Mouse (Mus musculus): ENCODE measurements around the gene Pxn.

The Pxn gene

GRCm38 (mm10) chr5:115579363-115579762, 72.9 kb downstream of the Pxn start:
- no peak for DNase-seq (ENCODE audit: low read depth, low spot score)

DNA sequence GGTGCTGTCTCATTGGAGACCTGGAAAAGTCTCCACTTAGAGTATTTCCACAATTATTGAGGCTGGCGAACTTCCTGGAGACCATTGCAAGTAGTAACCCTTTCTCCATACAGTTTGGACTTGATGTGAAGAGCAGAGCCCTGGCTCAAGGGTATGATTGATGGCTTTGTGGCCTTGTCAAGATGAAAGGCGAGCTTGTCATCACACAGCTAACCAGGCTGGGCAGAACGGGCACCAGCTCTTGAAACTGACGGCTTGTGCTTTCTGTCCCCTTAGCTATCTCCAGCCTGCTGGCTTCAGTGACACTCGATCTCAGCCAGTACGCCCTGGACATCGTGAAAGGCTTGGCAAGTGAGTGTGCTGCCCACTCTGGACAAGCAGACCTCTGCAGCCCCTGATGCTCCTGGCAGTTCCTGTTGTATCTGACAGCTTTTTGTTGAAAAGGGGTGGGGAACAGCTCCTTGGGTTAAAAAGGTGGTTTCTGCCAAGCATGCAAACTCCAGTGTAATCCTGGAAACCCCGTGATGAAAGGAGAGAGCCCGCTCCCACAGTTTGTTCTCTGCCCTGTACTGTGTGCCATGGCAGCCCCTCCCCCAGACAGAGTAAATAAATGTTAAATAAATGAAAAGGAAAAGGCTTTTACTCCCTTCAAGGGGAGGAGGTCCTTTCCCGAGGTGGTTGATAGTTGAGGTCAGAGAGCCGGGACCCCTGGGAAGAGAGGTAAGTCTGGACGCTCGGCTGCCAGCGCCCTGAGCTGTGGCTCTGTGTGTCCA, 73.9 kb downstream of the Pxn start:
- DNase-seq (ENCODE audit: low read depth, low spot score), result no peak

GRCm38 (mm10) chr5:115581662-115582061, 75.2 kb downstream of the Pxn start:
- no peak for DNase-seq (ENCODE audit: low read depth, low spot score)

DNA sequence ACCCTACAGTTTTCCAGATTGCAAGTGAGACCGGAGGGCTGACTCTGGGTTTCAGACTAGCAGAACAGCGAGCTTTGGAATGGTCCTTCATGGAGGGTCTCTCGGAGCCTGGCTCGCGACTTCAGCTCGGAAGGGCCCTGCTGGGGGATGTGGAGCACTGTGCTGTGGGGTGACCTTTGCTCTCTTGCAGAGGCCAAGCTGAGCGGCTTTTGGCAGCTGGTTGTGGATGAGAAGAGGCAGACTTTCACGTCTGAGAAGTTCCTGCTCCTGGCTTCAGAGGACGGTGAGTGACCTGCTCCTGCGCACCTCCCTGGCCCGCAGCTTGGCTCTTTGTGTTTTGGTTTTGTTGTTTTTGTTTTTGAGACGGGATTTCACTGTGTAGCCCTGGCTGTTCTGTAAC, 79.1 kb downstream of the Pxn start:
- no peak for DNase-seq (ENCODE audit: low read depth, low spot score)

DNA sequence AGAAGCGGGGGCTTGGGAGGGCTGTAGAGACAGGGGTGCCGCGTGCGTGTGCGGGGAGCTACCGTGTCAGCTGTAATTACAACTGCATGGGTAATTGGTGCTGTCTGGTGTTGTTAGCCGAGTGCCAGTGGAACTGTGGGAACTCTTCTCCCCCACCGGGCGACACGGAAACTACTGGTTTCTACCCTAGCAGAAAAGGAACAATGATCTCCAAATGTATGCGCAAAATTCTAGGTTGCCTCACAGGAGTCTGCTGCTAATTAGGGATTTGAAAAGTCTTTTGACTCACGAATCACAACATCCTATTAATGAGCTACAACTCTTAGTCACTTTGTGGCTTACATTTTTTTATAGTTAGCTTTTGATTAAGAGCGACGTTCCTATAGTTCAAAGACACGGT, 79.7 kb downstream of the Pxn start:
- DNase-seq (ENCODE audit: low read depth, low spot score), result no peak

GRCm38 (mm10) chr5:115586780-115587179, 80.3 kb downstream of the Pxn start:
- DNase-seq (ENCODE audit: low read depth, low spot score), result no peak

DNA sequence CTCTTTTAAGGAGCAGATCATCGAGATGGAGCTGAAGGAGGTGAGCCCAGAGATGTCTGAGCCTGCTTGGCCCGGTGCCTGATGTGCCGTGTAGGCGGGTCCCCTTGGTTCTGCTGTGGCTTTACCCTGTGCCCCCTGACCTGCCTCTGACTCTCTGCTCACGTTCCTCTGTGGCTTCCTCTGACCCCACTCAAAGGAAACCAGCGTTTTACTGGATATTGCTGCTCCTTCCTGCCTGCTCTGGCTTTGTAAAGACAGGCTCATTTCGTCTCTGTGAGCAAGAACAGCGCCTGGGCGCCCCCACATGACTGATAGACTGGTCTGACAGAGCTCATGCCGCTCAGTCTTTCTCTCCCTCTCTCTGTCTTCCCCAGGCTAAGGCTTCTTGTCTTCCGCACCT, 84.6 kb downstream of the Pxn start:
- DNase-seq (ENCODE audit: low read depth, low spot score), result no peak

DNA sequence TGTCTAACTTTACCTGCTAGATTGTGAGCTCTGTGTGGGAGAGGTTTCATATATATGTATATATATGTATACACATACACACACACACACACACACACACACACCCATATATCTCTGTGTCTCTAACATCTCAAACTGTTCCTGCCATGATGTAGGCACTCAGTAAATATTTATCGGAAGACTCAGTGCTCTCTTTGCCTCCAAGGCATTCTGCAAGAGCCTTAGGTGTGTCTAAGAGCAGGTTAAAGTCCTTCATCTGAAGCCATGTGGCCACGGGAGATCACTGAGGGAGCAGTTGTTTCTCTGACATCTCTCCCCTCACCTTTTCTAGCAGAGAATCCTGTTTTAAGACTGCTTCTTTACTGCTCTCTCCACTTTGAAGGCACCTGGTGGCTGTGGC, 85.0 kb downstream of the Pxn start:
- DNase-seq (ENCODE audit: low read depth, low spot score), result no peak

- DNase-seq (ENCODE audit: low read depth, low spot score), result no peak
Measured at GRCm38 (mm10) chr5:115603561-115603960, 97.1 kb downstream of the Pxn start.
